In the genomic region with DNA sequence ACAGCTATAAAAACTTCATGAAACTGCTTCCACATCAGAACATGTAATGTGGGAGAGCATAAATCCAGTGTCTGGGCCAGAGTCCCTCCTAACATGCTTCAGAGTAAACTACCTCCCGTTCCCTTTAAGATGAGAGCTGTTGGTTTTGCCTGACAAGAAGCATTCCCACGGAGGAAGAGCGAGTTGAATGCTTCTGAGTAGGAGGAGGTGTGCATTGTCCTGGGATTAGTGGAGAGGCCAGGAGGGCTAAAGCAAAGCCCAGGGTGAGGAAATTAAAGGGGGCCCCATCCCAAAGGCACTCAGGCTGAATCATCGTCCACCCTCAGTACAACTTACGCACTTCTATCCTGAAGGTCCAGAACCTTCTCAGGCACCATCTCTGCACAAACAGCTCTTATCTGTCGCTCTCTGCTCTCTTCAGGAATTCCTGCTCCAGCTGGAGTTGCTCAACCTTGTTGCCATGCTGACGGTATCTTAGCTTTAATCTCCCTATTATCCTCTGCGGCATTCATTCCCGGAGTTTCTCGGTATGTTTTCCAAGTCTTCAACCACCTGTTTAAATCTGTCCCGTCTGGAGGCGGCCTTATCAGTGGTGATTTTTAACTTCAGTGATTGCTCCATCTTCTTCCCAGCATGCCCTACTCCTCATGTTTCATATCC, we compare ENCODE assay signal across 13 mouse cellular contexts.
A peak's percentile ranks its signal among the peaks of the same experiment; 100 is the strongest.
DNase-seq lines count a peak whose midpoint lies in the region; ATAC-seq and TF ChIP-seq lines count a peak whose summit lies in the region.
"Had no signal": no experiment of that assay in that cellular context is flagged by ENCODE, and none has a peak within 500 bp of the region (broad histone marks: within the 10 kb centered on the region; RNA-seq: fewer than 3 reads in every experiment).

No protein-coding gene starts in this region.

- no peaks in the 10 kb centered on the region for H3K27me3 ChIP-seq in heart, embryonic 12.5 days (replicated peaks)
- no peaks in the 10 kb centered on the region for H3K27me3 ChIP-seq in heart, adult 2 months (ENCODE audit: control insufficient read depth, insufficient read depth, low read length)
- H3K27me3 ChIP-seq in midbrain, embryonic 11.5 days (ENCODE audit: control insufficient read depth, insufficient read depth, low read length): no peaks in the 10 kb centered on the region
- no peaks in the 10 kb centered on the region for H3K27me3 ChIP-seq in midbrain, postnatal 0 days (ENCODE audit: insufficient read depth, low read length)
- H3K27me3 ChIP-seq in embryonic facial prominence, embryonic 15.5 days: no peaks in the 10 kb centered on the region
- no peaks in the 10 kb centered on the region for H3K27me3 ChIP-seq in stomach, postnatal 0 days (ENCODE audit: control insufficient read depth, insufficient read depth, low read length)
- H3K27me3 ChIP-seq: limb, embryonic 12.5 days; Patski had no signal

- no peaks in the 10 kb centered on the region for H3K36me3 ChIP-seq in heart, embryonic 12.5 days
- H3K36me3 ChIP-seq in heart, adult 2 months (ENCODE audit: control insufficient read depth, insufficient read depth, low read length): no peaks in the 10 kb centered on the region
- no peaks in the 10 kb centered on the region for H3K36me3 ChIP-seq in midbrain, embryonic 11.5 days (ENCODE audit: control insufficient read depth, insufficient read depth, low read length)
- H3K36me3 ChIP-seq in midbrain, postnatal 0 days (ENCODE audit: insufficient read depth, low read length): no peaks in the 10 kb centered on the region
- no peaks in the 10 kb centered on the region for H3K36me3 ChIP-seq in embryonic facial prominence, embryonic 15.5 days
- no peaks in the 10 kb centered on the region for H3K36me3 ChIP-seq in stomach, postnatal 0 days (ENCODE audit: control insufficient read depth, insufficient read depth, low read length)
- H3K36me3 ChIP-seq: limb, embryonic 12.5 days had no signal

- H3K4me3 ChIP-seq in heart, embryonic 12.5 days: no peak overlapping the region
- no peak overlapping the region for H3K4me3 ChIP-seq in heart, adult 2 months
- H3K4me3 ChIP-seq in midbrain, embryonic 11.5 days (ENCODE audit: low read depth, low read length): no peak overlapping the region
- no peak overlapping the region for H3K4me3 ChIP-seq in midbrain, postnatal 0 days (ENCODE audit: low read depth, low read length)
- no peak overlapping the region for H3K4me3 ChIP-seq in embryonic facial prominence, embryonic 15.5 days (replicated peaks)
- no peak overlapping the region for H3K4me3 ChIP-seq in stomach, postnatal 0 days (ENCODE audit: low read depth, low read length)
- H3K4me3 ChIP-seq: limb, embryonic 12.5 days had no signal

- no peak for TF ChIP-seq POLR2A in heart, adult 2 months (IDR thresholded peaks at IDR 0.05; ENCODE audit: insufficient read depth, low read depth, low read length)

- intact Hi-C loops in heart, adult 2 months (cut with DNase I): no loop called here

- H3K4me2 ChIP-seq in heart, embryonic 12.5 days: peak overlapping the region; percentile 37
- peak overlapping the region; percentile 16; the same call in 1 of the 2 replicates for H3K4me2 ChIP-seq in midbrain, embryonic 11.5 days
- H3K4me2 ChIP-seq in midbrain, postnatal 0 days (ENCODE audit: low read depth, low read length, poor library complexity, severe bottlenecking): no peak overlapping the region
- H3K4me2 ChIP-seq in embryonic facial prominence, embryonic 15.5 days (replicated peaks): 0 out of 2 replicates have a peak overlapping the region, but pooled peaks have one; percentile 2
- no peak overlapping the region for H3K4me2 ChIP-seq in stomach, postnatal 0 days (replicated peaks; ENCODE audit: low read depth)
- H3K4me2 ChIP-seq: limb, embryonic 12.5 days had no signal

- 8% methylated on average over 12 of the region's 12 CpGs for WGBS in heart, embryonic 12.5 days
- 40% methylated on average over 12 of the region's 12 CpGs for WGBS in heart, adult 2 months
- WGBS in midbrain, embryonic 11.5 days: 7% methylated on average over 12 of the region's 12 CpGs
- 11% methylated on average over 12 of the region's 12 CpGs for WGBS in midbrain, postnatal 0 days
- 21% methylated on average over 12 of the region's 12 CpGs for WGBS in embryonic facial prominence, embryonic 15.5 days
- 18% methylated on average over 12 of the region's 12 CpGs for WGBS in stomach, postnatal 0 days

- H3K79me2 ChIP-seq in heart, adult 2 months (replicated peaks; ENCODE audit: control insufficient read depth, insufficient read depth, low read length): no peaks in the 10 kb centered on the region

- TF ChIP-seq EP300 in heart, adult 2 months (IDR thresholded peaks at IDR 0.05; ENCODE audit: insufficient read depth, low read depth, low read length): no peak
- no peak for TF ChIP-seq EP300 in stomach, postnatal 0 days (optimal IDR thresholded peaks at IDR 0.05)

- peaks cover 28% of the 10 kb centered on the region for H3K4me1 ChIP-seq in heart, embryonic 12.5 days (replicated peaks)
- H3K4me1 ChIP-seq in heart, adult 2 months (ENCODE audit: control insufficient read depth, insufficient read depth, low read length): no peaks in the 10 kb centered on the region; the same call in 1 of the 2 replicates
- H3K4me1 ChIP-seq in midbrain, embryonic 11.5 days (ENCODE audit: control insufficient read depth, insufficient read depth, low read length): peaks cover 15% of the 10 kb centered on the region
- 0 out of 2 replicates have a peak, but pooled peaks cover 3% of the 10 kb centered on the region for H3K4me1 ChIP-seq in midbrain, postnatal 0 days (ENCODE audit: insufficient read depth, low read length)
- H3K4me1 ChIP-seq in embryonic facial prominence, embryonic 15.5 days: peaks cover 4% of the 10 kb centered on the region; the same call in 1 of the 2 replicates
- H3K4me1 ChIP-seq in stomach, postnatal 0 days (replicated peaks; ENCODE audit: control insufficient read depth, insufficient read depth): no peaks in the 10 kb centered on the region

- no peaks in the 10 kb centered on the region for H3K9me3 ChIP-seq in heart, embryonic 12.5 days (replicated peaks)
- no peaks in the 10 kb centered on the region for H3K9me3 ChIP-seq in midbrain, embryonic 11.5 days (ENCODE audit: control insufficient read depth, low read length)
- H3K9me3 ChIP-seq in midbrain, postnatal 0 days (ENCODE audit: low read length): no peaks in the 10 kb centered on the region
- H3K9me3 ChIP-seq in embryonic facial prominence, embryonic 15.5 days (replicated peaks): no peaks in the 10 kb centered on the region
- H3K9me3 ChIP-seq in stomach, postnatal 0 days (ENCODE audit: control insufficient read depth, low read length): no peaks in the 10 kb centered on the region
- H3K9me3 ChIP-seq: limb, embryonic 12.5 days had no signal

- no peak overlapping the region; the same call in 1 of the 2 replicates for H3K27ac ChIP-seq in heart, embryonic 12.5 days (ENCODE audit: poor library complexity, severe bottlenecking)
- H3K27ac ChIP-seq in heart, adult 2 months: no peak overlapping the region
- no peak overlapping the region; the same call in 1 of the 2 replicates for H3K27ac ChIP-seq in midbrain, embryonic 11.5 days (ENCODE audit: low read depth, low read length)
- H3K27ac ChIP-seq in midbrain, postnatal 0 days (ENCODE audit: low read depth, low read length): no peak overlapping the region
- no peak overlapping the region for H3K27ac ChIP-seq in embryonic facial prominence, embryonic 15.5 days (replicated peaks)
- no peak overlapping the region for H3K27ac ChIP-seq in stomach, postnatal 0 days (replicated peaks)
- H3K27ac ChIP-seq: limb, embryonic 12.5 days had no signal

- TF ChIP-seq CTCF in heart, adult 2 months (IDR thresholded peaks at IDR 0.05): no peak
- no peak for TF ChIP-seq CTCF in midbrain, postnatal 0 days (IDR thresholded peaks at IDR 0.05)
- no peak for TF ChIP-seq CTCF in stomach, postnatal 0 days (IDR thresholded peaks at IDR 0.05; ENCODE audit: low read depth)

- no peak for DNase-seq in heart, adult 2 months
- DNase-seq in midbrain, embryonic 11.5 days (ENCODE audit: low spot score, missing footprints): peak; percentile 87
- DNase-seq in midbrain, postnatal 0 days (ENCODE audit: low spot score): no peak
- no peak for DNase-seq in stomach, postnatal 0 days (ENCODE audit: low spot score)
- DNase-seq in adrenal gland, adult 2 months: no peak
- DNase-seq in testis, postnatal 14 days (ENCODE audit: low spot score): no peak
- DNase-seq: adrenal gland, postnatal 36 days; cerebellum, adult 9-10 months; spleen, adult 18-20 months had no signal

- no peak for ATAC-seq in heart, embryonic 12.5 days (ENCODE audit: insufficient number of reproducible peaks, low FRiP score)
- peak; percentile 70; the same call in 1 of the 2 replicates for ATAC-seq in midbrain, embryonic 11.5 days (ENCODE audit: low FRiP score)
- no peak for ATAC-seq in midbrain, postnatal 0 days (ENCODE audit: low FRiP score)
- 0 out of 2 replicates have a peak, but pooled peaks have one; percentile 43 for ATAC-seq in embryonic facial prominence, embryonic 15.5 days (ENCODE audit: insufficient number of reproducible peaks, low FRiP score, low TSS enrichment, low read depth)
- 0 out of 2 replicates have a peak, but pooled peaks have one; percentile 42 for ATAC-seq in stomach, postnatal 0 days (ENCODE audit: low FRiP score, low TSS enrichment)
- ATAC-seq: Patski had no signal

- no peak overlapping the region for H3K9ac ChIP-seq in heart, embryonic 12.5 days
- no peak overlapping the region for H3K9ac ChIP-seq in heart, adult 2 months (ENCODE audit: low read depth, low read length)
- H3K9ac ChIP-seq in midbrain, embryonic 11.5 days (ENCODE audit: low read length): no peak overlapping the region
- H3K9ac ChIP-seq in midbrain, postnatal 0 days (replicated peaks; ENCODE audit: low read length, poor library complexity, severe bottlenecking): no peak overlapping the region
- H3K9ac ChIP-seq in embryonic facial prominence, embryonic 15.5 days: no peak overlapping the region
- H3K9ac ChIP-seq in stomach, postnatal 0 days (ENCODE audit: low read length): no peak overlapping the region
- H3K9ac ChIP-seq: limb, embryonic 12.5 days had no signal

Comparison
In these comparisons a context has a peak if more than half of its experiments do, and no peak if none do; other contexts are left out.
1. ATAC-seq: peak in midbrain, embryonic 11.5 days (single experiment), embryonic facial prominence, embryonic 15.5 days (single experiment) and stomach, postnatal 0 days (single experiment); none in heart, embryonic 12.5 days (single experiment) and midbrain, postnatal 0 days (single experiment).
2. H3K4me2 ChIP-seq: peak in heart, embryonic 12.5 days (single experiment), midbrain, embryonic 11.5 days (single experiment) and embryonic facial prominence, embryonic 15.5 days (single experiment); none in midbrain, postnatal 0 days (single experiment) and stomach, postnatal 0 days (single experiment).